Mouse (Mus musculus) heart, postnatal 0 days (tissue): ENCODE data around the gene Nhsl1. TPM values are rescaled to one million over a fixed set of nuclear protein-coding genes. Genes with fewer than 3 reads are reported as not detected.
A peak's percentile ranks its signal among the peaks of the same experiment; 100 is the strongest.

Experiments
- ATAC-seq: fragments of 200-750 bp; cut with Nextera tagmentation; 2 replicates; pipeline ENCODE4 v1.8.0; 2017; ENCODE audit warnings: low read depth, moderate number of reproducible peaks, moderate library complexity; ENCODE audit not compliant: insufficient read depth
- DNase-seq: peaks from one replicate; pipeline ENCODE4 v3.0.0-alpha.2; 2016; ENCODE audit warnings: low spot score
- H3K27ac ChIP-seq: fragments of 300-500 bp; sonication (generic); 2 replicates; pipeline ENCODE4 v1.5.1; 2014; ENCODE audit warnings: low read depth, mild to moderate bottlenecking
- H3K27me3 ChIP-seq: fragments of 300-500 bp; sonication (generic); 2 replicates; pipeline ENCODE4 v1.6.1; 2014; ENCODE audit warnings: low read length, mixed read lengths; ENCODE audit not compliant: control insufficient read depth, insufficient read depth
- H3K36me3 ChIP-seq: fragments of 300-500 bp; sonication (generic); replicated peaks from 2 replicates; pipeline ENCODE4 v1.6.1; 2014; ENCODE audit warnings: low read length, mixed read lengths; ENCODE audit not compliant: control insufficient read depth, insufficient read depth
- H3K4me1 ChIP-seq: fragments of 300-500 bp; sonication (generic); 2 replicates; pipeline ENCODE4 v1.6.1; 2014; ENCODE audit warnings: antibody characterized with exemption; ENCODE audit not compliant: control insufficient read depth, insufficient read depth
- H3K4me2 ChIP-seq: fragments of 300-500 bp; sonication (generic); 2 replicates; pipeline ENCODE4 v1.6.1; 2014; ENCODE audit warnings: low read depth, mild to moderate bottlenecking, low read length, moderate library complexity
- H3K4me3 ChIP-seq: fragments of 300-500 bp; sonication (generic); 2 replicates; pipeline ENCODE4 v1.5.1; 2014; ENCODE audit warnings: low read depth, low read length
- H3K9ac ChIP-seq: fragments of 300-500 bp; sonication (generic); replicated peaks from 2 replicates; pipeline ENCODE4 v1.6.1; 2014; ENCODE audit warnings: low read depth, low read length, mixed read lengths
- H3K9me3 ChIP-seq: fragments of 300-500 bp; sonication (generic); replicated peaks from 2 replicates; pipeline ENCODE4 v1.6.1; 2016; ENCODE audit warnings: low read length; ENCODE audit not compliant: control insufficient read depth
- CTCF ChIP-seq: IDR thresholded peaks from 2 replicates; pipeline ENCODE4 v1.5.1; 2016; ENCODE audit warnings: antibody characterized with exemption, control low read depth, low read depth
- EP300 ChIP-seq: IDR thresholded peaks from 2 replicates; pipeline ENCODE4 v1.6.1; 2016; ENCODE audit warnings: antibody characterized with exemption, low read depth
- WGBS: fragments of 180-500 bp; shearing (Covaris S2); extraction: QIAGEN DNeasy Blood & Tissue Kit; methylation state at CpG from one replicate; pipeline ENCODE4 v1.1.7; 2014; 5-methylcytosine and 5-hydroxymethylcytosine counted together
- polyA plus RNA-seq: library from polyadenylated mRNA; unstranded; fragments of >200 nt; fragmentation: Nextera tagmentation; extraction: Ambion mirVana; gene quantifications from 2 replicates; pipeline ENCODE4 v1.2.1, GENCODE M21; 2015
- total RNA-seq: library from RNA; depleted of rRNA; stranded (reverse); fragments of >200 nt; gene quantifications from 2 replicates; pipeline ENCODE4 v1.2.3, GENCODE M21; 2014; ENCODE audit warnings: low replicate concordance

Gene Nhsl1
- total and polyA plus RNA-seq, 2 experiments from 2014 or later, result 8.8 to 20.1 TPM

DNA sequence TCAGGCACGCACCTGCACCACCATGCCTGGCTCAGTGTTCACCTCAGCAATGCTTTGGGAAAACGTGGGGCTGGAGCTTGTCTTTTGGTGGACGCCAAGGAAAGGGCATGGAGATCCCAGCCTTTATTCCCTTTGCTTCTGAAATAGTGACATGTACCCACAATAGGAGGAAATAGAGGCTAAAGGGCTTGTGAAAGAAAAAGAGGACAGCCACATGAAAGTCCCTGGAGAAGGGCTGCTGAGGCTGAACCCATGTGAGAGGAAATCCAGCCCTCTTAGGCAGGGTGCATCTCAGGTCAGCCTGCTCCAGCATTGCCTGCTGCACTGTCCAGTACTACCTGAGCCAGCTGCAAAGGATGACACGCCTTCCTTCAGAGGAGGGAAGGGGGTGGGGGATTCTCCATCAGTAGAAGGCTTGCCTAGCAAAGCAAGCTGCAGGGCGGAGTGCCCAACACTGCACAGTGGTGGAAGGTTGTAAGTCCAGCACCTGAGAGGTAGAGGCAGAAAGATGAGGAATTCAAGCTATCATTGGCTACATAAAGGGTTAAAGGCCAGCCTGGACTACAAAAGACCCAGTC, 9.6 kb downstream of the Nhsl1 start:
- DNase-seq (no peak), ATAC-seq (no peak)
- Histone ChIP-seq H3K36me3 (no peaks in the 10 kb centered on the region), H3K4me3 (no peak overlapping the region), H3K9ac (no peak overlapping the region), H3K27ac (no peak overlapping the region), H3K9me3 (no peaks in the 10 kb centered on the region), H3K27me3 (no peaks in the 10 kb centered on the region), H3K4me1 (peaks cover 9% of the 10 kb centered on the region), H3K4me2 (no peak overlapping the region; the same call in 1 of the 2 replicates)
- no peak for TF ChIP-seq CTCF
- no peak for TF ChIP-seq EP300
- WGBS, result 63% methylated on average over 5 of the region's 5 CpGs

GRCm38 (mm10) chr10:18329096-18330038, 10.6 kb downstream of the Nhsl1 start:
- DNase-seq (peak; percentile 30), ATAC-seq (0 out of 2 replicates have a peak, but pooled peaks have one; percentile 33)
- H3K9ac ChIP-seq, result peak overlapping the region; percentile 32
- 2% methylated on average over 22 of the region's 23 CpGs for WGBS
- no peaks in the 10 kb centered on the region for H3K27me3 ChIP-seq
- no peaks in the 10 kb centered on the region for H3K36me3 ChIP-seq
- H3K4me2 ChIP-seq, result peak overlapping the region; percentile 65
- peaks cover 9% of the 10 kb centered on the region for H3K4me1 ChIP-seq
- no peaks in the 10 kb centered on the region for H3K9me3 ChIP-seq
- peak overlapping the region; percentile 44 for H3K4me3 ChIP-seq
- TF ChIP-seq CTCF (no peak), EP300 (no peak)
- H3K27ac ChIP-seq, result peak overlapping the region; percentile 43; the same call in 1 of the 2 replicates

DNA sequence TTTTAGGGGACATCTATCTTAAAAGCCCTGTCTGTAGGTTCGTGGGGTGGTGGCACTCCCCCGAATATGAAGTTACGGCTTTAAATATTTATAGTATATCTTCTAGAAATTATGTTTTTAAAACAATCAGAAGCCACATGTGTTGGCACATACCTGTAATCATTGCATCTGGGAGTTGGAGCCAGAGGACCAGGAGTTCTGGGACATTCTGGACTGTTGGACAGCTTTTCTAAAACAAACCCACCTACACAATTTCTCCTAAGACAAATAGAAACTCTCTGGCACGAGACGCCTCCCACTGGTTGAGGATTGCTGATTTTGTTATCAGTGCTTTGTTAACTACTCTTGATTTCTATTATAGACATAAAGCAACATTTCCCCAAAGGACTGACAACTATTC, 11.7 kb downstream of the Nhsl1 start:
- H3K27me3 ChIP-seq, result no peaks in the 10 kb centered on the region
- H3K36me3 ChIP-seq, result no peaks in the 10 kb centered on the region
- H3K27ac ChIP-seq, result no peak overlapping the region
- H3K4me1 ChIP-seq, result peaks cover 9% of the 10 kb centered on the region
- no peak overlapping the region for H3K4me3 ChIP-seq
- ATAC-seq (no peak), DNase-seq (no peak)
- WGBS, result 81% methylated on average over 5 of the region's 5 CpGs
- H3K9ac ChIP-seq, result no peak overlapping the region
- no peaks in the 10 kb centered on the region for H3K9me3 ChIP-seq
- H3K4me2 ChIP-seq, result no peak overlapping the region
- TF ChIP-seq EP300 (no peak), CTCF (no peak)

DNA sequence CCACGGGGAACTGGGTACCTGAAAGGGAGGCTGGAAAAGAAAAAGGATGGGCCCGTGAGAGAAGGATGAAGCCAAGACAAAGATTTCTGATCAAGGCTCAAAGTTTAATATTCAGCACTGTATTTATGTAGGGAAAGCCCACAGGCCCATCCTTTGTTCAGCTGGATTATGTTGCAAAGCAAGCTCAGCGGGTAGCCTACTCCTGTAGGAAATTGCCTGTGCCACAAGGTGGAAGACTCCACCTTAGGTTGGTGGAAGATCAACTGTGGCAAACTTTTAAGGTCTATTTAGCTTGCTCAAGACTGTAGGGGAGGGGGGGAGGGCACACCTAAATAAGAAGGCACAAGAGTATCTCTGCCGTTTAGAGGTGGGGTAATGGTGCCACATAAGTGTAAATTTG, 14.8 kb downstream of the Nhsl1 start:
- TF ChIP-seq CTCF, result no peak
- TF ChIP-seq EP300, result no peak
- Histone ChIP-seq H3K4me3 (no peak overlapping the region), H3K27me3 (no peaks in the 10 kb centered on the region), H3K36me3 (no peaks in the 10 kb centered on the region), H3K4me2 (no peak overlapping the region), H3K9ac (no peak overlapping the region), H3K4me1 (peaks cover 9% of the 10 kb centered on the region), H3K9me3 (no peaks in the 10 kb centered on the region), H3K27ac (no peak overlapping the region)
- no peak for ATAC-seq
- 59% methylated on average over 4 of the region's 4 CpGs for WGBS
- no peak for DNase-seq

DNA sequence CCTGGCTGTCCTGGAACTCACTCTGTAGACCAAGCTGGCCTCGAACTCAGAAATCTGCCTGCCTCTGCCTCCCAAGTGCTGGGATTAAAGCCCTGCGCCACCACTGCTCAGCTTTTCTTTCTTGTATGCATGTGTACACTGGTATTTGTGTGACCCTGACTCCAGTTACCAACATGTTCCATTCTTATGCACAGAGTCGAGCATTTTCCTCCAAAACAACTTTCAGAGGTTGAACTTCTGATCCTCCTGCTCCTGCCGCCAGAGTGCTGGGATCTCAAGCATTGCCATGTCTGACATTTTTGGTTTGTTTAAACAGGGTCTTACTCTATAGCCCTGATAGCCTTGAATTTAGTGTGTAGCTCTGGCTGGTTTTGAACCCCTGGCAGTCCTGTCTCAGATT, 15.4 kb downstream of the Nhsl1 start:
- H3K9ac ChIP-seq, result no peak overlapping the region
- H3K4me1 ChIP-seq, result peaks cover 8% of the 10 kb centered on the region
- H3K27ac ChIP-seq, result no peak overlapping the region
- H3K9me3 ChIP-seq, result no peaks in the 10 kb centered on the region
- no peak overlapping the region for H3K4me2 ChIP-seq
- no peaks in the 10 kb centered on the region for H3K36me3 ChIP-seq
- DNase-seq (no peak), ATAC-seq (no peak)
- 90% methylated on average over 4 of the region's 4 CpGs for WGBS
- TF ChIP-seq EP300 (no peak), CTCF (no peak)
- H3K4me3 ChIP-seq, result no peak overlapping the region
- H3K27me3 ChIP-seq, result no peaks in the 10 kb centered on the region
